Mouse (Mus musculus): ENCODE data around the gene Pde3b. TPM values are rescaled to one million over a fixed set of nuclear protein-coding genes. Genes with fewer than 3 reads are reported as not detected.
"Not testable (repeated sequence)": the region's sequence is repeated elsewhere in the genome, so short reads cannot be mapped to it uniquely, and the experiment has no call there.

Pde3b gene
- polyA plus RNA-seq, 1 experiment = 5.5 TPM

DNA sequence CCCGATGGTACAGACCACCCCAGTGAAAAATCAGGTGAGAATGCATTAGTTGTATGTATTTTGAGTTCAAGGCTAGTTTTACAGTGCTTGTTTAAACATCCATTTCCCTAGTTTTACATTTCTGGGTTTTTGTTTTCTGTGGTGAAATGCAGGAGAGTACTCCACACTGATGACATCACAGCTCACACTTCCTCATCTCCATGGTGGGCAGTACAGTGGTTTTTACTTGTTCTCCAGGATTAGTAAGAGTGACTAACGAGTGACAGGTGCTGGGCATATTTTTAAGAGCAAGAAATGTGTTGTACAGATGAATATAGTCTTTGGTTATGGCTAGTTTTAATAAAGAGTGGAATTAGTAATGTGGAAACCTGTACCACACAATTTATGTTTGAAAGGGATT is 93.8 kb downstream of the Pde3b start:
- TF ChIP-seq CTCF (IDR thresholded peaks at IDR 0.05; ENCODE audit: insufficient read depth, low read length) = no peak
- TF ChIP-seq POLR2A (IDR thresholded peaks at IDR 0.05; ENCODE audit: borderline replicate concordance, extremely low read depth, low read depth, low read length) = no peak

GRCm38 (mm10) chr7:114520122-114520521 is 105.0 kb downstream of the Pde3b start:
- 100% methylated on average over 1 of the region's 1 CpGs for WGBS
- Histone ChIP-seq H3K4me1 (ENCODE audit: control insufficient read depth, insufficient read depth, low read length) (no peaks in the 10 kb centered on the region), H3K4me3 (replicated peaks; ENCODE audit: extremely low read depth, low read depth, low read length) (no peak overlapping the region)
- DNase-seq = no peak
- TF ChIP-seq CTCF (IDR thresholded peaks at IDR 0.05; ENCODE audit: insufficient read depth, low read length) (no peak), POLR2A (IDR thresholded peaks at IDR 0.05; ENCODE audit: borderline replicate concordance, extremely low read depth, low read depth, low read length) (no peak)

More for the DNA sequence above, 93.8 kb downstream of the Pde3b start:
- 83% methylated on average over 2 of the region's 2 CpGs for WGBS
- no peak for DNase-seq
- no peaks in the 10 kb centered on the region for H3K4me1 ChIP-seq (ENCODE audit: control insufficient read depth, insufficient read depth, low read length)
- no peak overlapping the region for H3K4me3 ChIP-seq (replicated peaks; ENCODE audit: extremely low read depth, low read depth, low read length)

- Histone ChIP-seq H3K4me3 (replicated peaks; ENCODE audit: extremely low read depth, low read depth, low read length) (no peak overlapping the region), H3K4me1 (ENCODE audit: control insufficient read depth, insufficient read depth, low read length) (no peaks in the 10 kb centered on the region)
- no peak for DNase-seq
- TF ChIP-seq POLR2A (IDR thresholded peaks at IDR 0.05; ENCODE audit: borderline replicate concordance, extremely low read depth, low read depth, low read length) = no peak
- TF ChIP-seq CTCF (IDR thresholded peaks at IDR 0.05; ENCODE audit: insufficient read depth, low read length) = no peak
- WGBS = 54% methylated on average over 1 of the region's 1 CpGs
These were observed 111.2 kb downstream of the Pde3b start for GRCm38 (mm10) chr7:114526245-114526644.

DNA sequence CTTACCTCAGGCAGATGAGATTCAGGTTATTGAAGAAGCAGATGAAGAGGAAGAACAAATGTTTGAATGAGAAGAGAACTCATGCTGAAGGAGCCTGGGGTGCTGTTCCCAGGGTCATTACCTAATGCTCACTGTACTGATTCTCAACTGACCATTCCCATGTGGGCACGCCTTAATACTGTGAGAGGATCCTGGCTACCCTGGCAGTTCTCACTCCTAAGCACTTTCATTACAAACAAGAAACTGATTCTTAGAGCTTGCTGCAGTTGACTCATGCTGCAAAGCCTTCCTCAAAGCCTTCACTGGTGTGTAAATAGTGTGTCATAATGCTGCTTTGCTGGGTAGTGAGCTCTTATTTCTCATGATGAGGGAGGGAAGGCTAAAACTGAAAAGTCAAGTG is 121.1 kb downstream of the Pde3b start:
- 69% methylated on average over 1 of the region's 1 CpGs for WGBS
- TF ChIP-seq CTCF (IDR thresholded peaks at IDR 0.05; ENCODE audit: insufficient read depth, low read length) = no peak
- no peak for TF ChIP-seq POLR2A (IDR thresholded peaks at IDR 0.05; ENCODE audit: borderline replicate concordance, extremely low read depth, low read depth, low read length)

DNA sequence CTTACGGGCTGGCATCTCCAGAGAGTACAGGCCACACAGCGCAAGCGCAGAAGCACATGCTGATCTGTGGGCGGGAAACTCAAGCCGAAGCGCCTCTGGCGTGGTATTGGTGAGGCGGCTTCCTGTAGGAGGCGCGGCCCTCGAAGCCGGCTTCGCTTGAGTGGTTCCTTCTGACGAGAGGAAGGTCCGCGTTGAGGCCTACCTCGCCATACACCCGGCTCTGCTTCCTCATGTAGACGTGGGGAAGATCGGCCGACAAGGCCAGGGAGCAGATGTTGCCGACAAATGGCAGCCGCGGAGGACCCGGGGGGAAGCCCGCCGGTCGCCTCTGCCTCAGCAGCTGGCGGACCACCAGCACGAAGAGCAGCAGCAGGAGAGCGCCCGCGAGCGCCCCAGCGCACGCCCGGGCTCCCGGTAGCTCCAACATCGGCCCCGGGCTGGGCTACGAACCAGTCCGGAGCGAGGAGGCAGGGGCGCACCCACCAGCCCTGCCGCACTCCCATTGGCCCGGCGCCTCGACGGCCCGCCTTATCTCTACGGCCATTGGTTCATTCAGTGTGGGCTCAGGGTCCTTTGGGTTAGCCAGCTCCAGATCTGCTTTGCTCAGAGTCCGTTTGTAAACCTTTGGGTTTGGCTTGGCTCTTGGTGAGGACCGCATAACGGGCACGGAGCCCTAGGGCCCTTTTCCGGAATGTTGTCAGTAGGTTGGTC is 147.6 kb downstream of the Pde3b start, which contains the start of gene Cyp2r1:
TSS of gene Cyp2r1 (minus strand) at position 442 of the 711 bp plus-strand sequence.
- TF ChIP-seq POLR2A (IDR thresholded peaks at IDR 0.05; ENCODE audit: borderline replicate concordance, extremely low read depth, low read depth, low read length) (peak; percentile 51; the same call in 1 of the 2 replicates), CTCF (IDR thresholded peaks at IDR 0.05; ENCODE audit: insufficient read depth, low read length) (no peak)
- H3K4me1 ChIP-seq (ENCODE audit: control insufficient read depth, insufficient read depth, low read length) = no peaks in the 10 kb centered on the region
- peak within 1 kb of the TSS; percentile 88 for H3K4me3 ChIP-seq (replicated peaks; ENCODE audit: extremely low read depth, low read depth, low read length)
- WGBS = 3% methylated on average over 56 of the region's 56 CpGs
- DNase-seq = peak; percentile 89

More for the DNA sequence above, 121.1 kb downstream of the Pde3b start:
- H3K4me1 ChIP-seq (ENCODE audit: control insufficient read depth, insufficient read depth, low read length) = no peaks in the 10 kb centered on the region
- no peak for DNase-seq
- no peak overlapping the region for H3K4me3 ChIP-seq (replicated peaks; ENCODE audit: extremely low read depth, low read depth, low read length)

DNA sequence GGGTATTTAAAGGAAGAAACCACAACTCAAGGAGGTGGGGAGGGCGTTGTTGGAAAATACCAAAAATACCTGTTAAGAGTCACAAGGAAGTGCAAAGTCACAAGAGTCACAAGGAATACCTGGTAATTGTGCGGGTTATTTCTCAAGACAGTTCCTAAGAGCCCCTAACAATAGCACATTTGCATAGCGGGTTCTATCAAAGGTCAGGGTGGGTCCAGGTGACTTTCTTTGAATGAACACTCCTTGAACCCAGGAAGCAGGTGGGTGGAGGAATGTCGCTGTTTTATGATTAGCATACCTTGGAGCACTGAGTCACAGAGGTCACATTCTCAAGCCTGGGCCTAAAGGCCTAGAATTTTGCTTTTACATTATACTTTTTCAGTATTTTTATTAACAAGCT is 158.8 kb downstream of the Pde3b start:
- not testable (repeated sequence) for DNase-seq; H3K4me1 ChIP-seq (ENCODE audit: control insufficient read depth, insufficient read depth, low read length); H3K4me3 ChIP-seq (replicated peaks; ENCODE audit: extremely low read depth, low read depth, low read length)
- 95% methylated on average over 4 of the region's 4 CpGs for WGBS

GRCm38 (mm10) chr7:114576931-114577330 is 161.8 kb downstream of the Pde3b start:
- Histone ChIP-seq H3K4me3 (replicated peaks; ENCODE audit: extremely low read depth, low read depth, low read length) (peak overlapping the region; percentile 46), H3K4me1 (ENCODE audit: control insufficient read depth, insufficient read depth, low read length) (no peaks in the 10 kb centered on the region; the same call in 1 of the 2 replicates)
- WGBS = 33% methylated on average over 3 of the region's 3 CpGs
- TF ChIP-seq CTCF (IDR thresholded peaks at IDR 0.05; ENCODE audit: insufficient read depth, low read length) (no peak), POLR2A (IDR thresholded peaks at IDR 0.05; ENCODE audit: borderline replicate concordance, extremely low read depth, low read depth, low read length) (no peak)
- no peak for DNase-seq

GRCm38 (mm10) chr7:114577665-114578064 is 162.6 kb downstream of the Pde3b start:
- TF ChIP-seq POLR2A (IDR thresholded peaks at IDR 0.05; ENCODE audit: borderline replicate concordance, extremely low read depth, low read depth, low read length) = no peak
- no peak for TF ChIP-seq CTCF (IDR thresholded peaks at IDR 0.05; ENCODE audit: insufficient read depth, low read length)
- DNase-seq = no peak
- Histone ChIP-seq H3K4me3 (replicated peaks; ENCODE audit: extremely low read depth, low read depth, low read length) (no peak overlapping the region), H3K4me1 (ENCODE audit: control insufficient read depth, insufficient read depth, low read length) (no peaks in the 10 kb centered on the region; the same call in 1 of the 2 replicates)
- 79% methylated on average over 1 of the region's 1 CpGs for WGBS

DNA sequence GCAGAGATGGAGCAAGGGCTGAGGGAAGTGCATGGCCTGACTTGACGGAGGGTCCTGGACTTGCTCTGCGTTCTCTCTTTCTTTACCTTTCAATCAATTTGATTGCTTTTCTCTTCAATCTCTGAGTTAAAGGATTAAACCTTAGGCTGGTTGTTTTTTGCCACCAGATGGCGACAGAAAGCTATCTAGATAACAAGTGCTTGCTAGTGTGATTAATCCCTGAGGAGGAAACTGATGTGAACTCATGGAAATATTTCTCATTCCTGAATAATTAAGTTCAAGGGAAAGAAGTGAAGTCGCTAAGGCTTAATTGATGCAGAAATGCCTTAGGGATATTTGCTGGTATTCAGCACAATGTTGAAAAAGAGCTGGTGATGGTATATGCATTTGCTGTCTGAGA is 165.3 kb downstream of the Pde3b start:
- DNase-seq = no peak
- 9% methylated on average over 4 of the region's 4 CpGs for WGBS
- Histone ChIP-seq H3K4me1 (ENCODE audit: control insufficient read depth, insufficient read depth, low read length) (no peaks in the 10 kb centered on the region; the same call in 1 of the 2 replicates), H3K4me3 (replicated peaks; ENCODE audit: extremely low read depth, low read depth, low read length) (no peak overlapping the region)
- TF ChIP-seq CTCF (IDR thresholded peaks at IDR 0.05; ENCODE audit: insufficient read depth, low read length) = 0 out of 2 replicates have a peak, but pooled peaks have one; percentile 19
- TF ChIP-seq POLR2A (IDR thresholded peaks at IDR 0.05; ENCODE audit: borderline replicate concordance, extremely low read depth, low read depth, low read length) = no peak

GRCm38 (mm10) chr7:114581200-114581599 is 166.1 kb downstream of the Pde3b start:
- DNase-seq = no peak
- no peaks in the 10 kb centered on the region; the same call in 1 of the 2 replicates for H3K4me1 ChIP-seq (ENCODE audit: control insufficient read depth, insufficient read depth, low read length)
- TF ChIP-seq POLR2A (IDR thresholded peaks at IDR 0.05; ENCODE audit: borderline replicate concordance, extremely low read depth, low read depth, low read length) (no peak), CTCF (IDR thresholded peaks at IDR 0.05; ENCODE audit: insufficient read depth, low read length) (no peak)
- no peak overlapping the region for H3K4me3 ChIP-seq (replicated peaks; ENCODE audit: extremely low read depth, low read depth, low read length)
- WGBS = 67% methylated on average over 5 of the region's 5 CpGs

Data from lung, adult 2 months (tissue).